Mouse (Mus musculus): Measurements from ENCODE around the gene Stx17. TPM values are rescaled to one million over a fixed set of nuclear protein-coding genes. Genes with fewer than 3 reads are reported as not detected.

Stx17 gene
- polyA plus RNA-seq, 1 experiment from 2014 or later, result 14.5 TPM

GRCm38 (mm10) chr4:48181366-48181765 is 56.7 kb downstream of the Stx17 start:
- no peak overlapping the region for H3K4me3 ChIP-seq (ENCODE audit: low read depth, low read length)
- H3K9ac ChIP-seq (ENCODE audit: low read depth, low read length), result no peak overlapping the region
- H3K27me3 ChIP-seq (ENCODE audit: control insufficient read depth, insufficient read depth, low read depth, low read length), result no peaks in the 10 kb centered on the region
- H3K4me2 ChIP-seq (ENCODE audit: low read depth, low read length), result no peak overlapping the region
- WGBS (ENCODE audit: insufficient replicate concordance), result 81% methylated on average over 6 of the region's 6 CpGs
- no peak for ATAC-seq (ENCODE audit: low read depth)
- peaks cover 5% of the 10 kb centered on the region; the same call in 1 of the 2 replicates for H3K4me1 ChIP-seq (ENCODE audit: control insufficient read depth, low read depth, low read length)
- H3K36me3 ChIP-seq (ENCODE audit: control insufficient read depth, insufficient read depth), result no peaks in the 10 kb centered on the region; the same call in 1 of the 2 replicates
- no peak overlapping the region for H3K27ac ChIP-seq (ENCODE audit: low read length)
- no peaks in the 10 kb centered on the region for H3K9me3 ChIP-seq (replicated peaks; ENCODE audit: control insufficient read depth, low read length)

GRCm38 (mm10) chr4:48182115-48182806 is 57.5 kb downstream of the Stx17 start:
- no peak; the same call in 1 of the 2 replicates for ATAC-seq (ENCODE audit: low read depth)
- WGBS (ENCODE audit: insufficient replicate concordance), result 60% methylated on average over 8 of the region's 8 CpGs
- Histone ChIP-seq H3K27me3 (ENCODE audit: control insufficient read depth, insufficient read depth, low read depth, low read length) (no peaks in the 10 kb centered on the region), H3K4me2 (ENCODE audit: low read depth, low read length) (no peak overlapping the region), H3K27ac (ENCODE audit: low read length) (no peak overlapping the region), H3K4me1 (ENCODE audit: control insufficient read depth, low read depth, low read length) (peaks cover 5% of the 10 kb centered on the region; the same call in 1 of the 2 replicates), H3K36me3 (ENCODE audit: control insufficient read depth, insufficient read depth) (no peaks in the 10 kb centered on the region; the same call in 1 of the 2 replicates), H3K9ac (ENCODE audit: low read depth, low read length) (no peak overlapping the region), H3K9me3 (replicated peaks; ENCODE audit: control insufficient read depth, low read length) (no peaks in the 10 kb centered on the region), H3K4me3 (ENCODE audit: low read depth, low read length) (no peak overlapping the region)

GRCm38 (mm10) chr4:48197925-48198324 is 73.2 kb downstream of the Stx17 start:
- Histone ChIP-seq H3K4me2 (ENCODE audit: low read depth, low read length) (no peak overlapping the region), H3K27me3 (ENCODE audit: control insufficient read depth, insufficient read depth, low read depth, low read length) (no peaks in the 10 kb centered on the region), H3K4me3 (ENCODE audit: low read depth, low read length) (no peak overlapping the region), H3K9ac (ENCODE audit: low read depth, low read length) (no peak overlapping the region), H3K4me1 (ENCODE audit: control insufficient read depth, low read depth, low read length) (no peaks in the 10 kb centered on the region), H3K36me3 (ENCODE audit: control insufficient read depth, insufficient read depth) (peaks cover 2% of the 10 kb centered on the region), H3K9me3 (replicated peaks; ENCODE audit: control insufficient read depth, low read length) (no peaks in the 10 kb centered on the region), H3K27ac (ENCODE audit: low read length) (no peak overlapping the region)
- ATAC-seq (ENCODE audit: low read depth), result no peak
- WGBS (ENCODE audit: insufficient replicate concordance), result 72% methylated on average over 3 of the region's 3 CpGs

GRCm38 (mm10) chr4:48198447-48198846 is 73.7 kb downstream of the Stx17 start:
- peaks cover 2% of the 10 kb centered on the region for H3K36me3 ChIP-seq (ENCODE audit: control insufficient read depth, insufficient read depth)
- no peak overlapping the region for H3K9ac ChIP-seq (ENCODE audit: low read depth, low read length)
- no peaks in the 10 kb centered on the region for H3K9me3 ChIP-seq (replicated peaks; ENCODE audit: control insufficient read depth, low read length)
- H3K27me3 ChIP-seq (ENCODE audit: control insufficient read depth, insufficient read depth, low read depth, low read length), result no peaks in the 10 kb centered on the region
- no peaks in the 10 kb centered on the region for H3K4me1 ChIP-seq (ENCODE audit: control insufficient read depth, low read depth, low read length)
- H3K4me3 ChIP-seq (ENCODE audit: low read depth, low read length), result no peak overlapping the region
- ATAC-seq (ENCODE audit: low read depth), result no peak
- no peak overlapping the region for H3K4me2 ChIP-seq (ENCODE audit: low read depth, low read length)
- 66% methylated on average over 8 of the region's 8 CpGs for WGBS (ENCODE audit: insufficient replicate concordance)
- H3K27ac ChIP-seq (ENCODE audit: low read length), result no peak overlapping the region

- WGBS (ENCODE audit: insufficient replicate concordance), result 72% methylated on average over 4 of the region's 4 CpGs
- no peaks in the 10 kb centered on the region for H3K27me3 ChIP-seq (ENCODE audit: control insufficient read depth, insufficient read depth, low read depth, low read length)
- H3K4me3 ChIP-seq (ENCODE audit: low read depth, low read length), result no peak overlapping the region
- no peak overlapping the region for H3K4me2 ChIP-seq (ENCODE audit: low read depth, low read length)
- H3K27ac ChIP-seq (ENCODE audit: low read length), result no peak overlapping the region
- no peak for ATAC-seq (ENCODE audit: low read depth)
- no peaks in the 10 kb centered on the region for H3K9me3 ChIP-seq (replicated peaks; ENCODE audit: control insufficient read depth, low read length)
- no peaks in the 10 kb centered on the region; the same call in 1 of the 2 replicates for H3K36me3 ChIP-seq (ENCODE audit: control insufficient read depth, insufficient read depth)
- H3K9ac ChIP-seq (ENCODE audit: low read depth, low read length), result no peak overlapping the region
- no peaks in the 10 kb centered on the region for H3K4me1 ChIP-seq (ENCODE audit: control insufficient read depth, low read depth, low read length)
These were observed 78.8 kb downstream of the Stx17 start for GRCm38 (mm10) chr4:48203564-48203963.

- H3K4me3 ChIP-seq (ENCODE audit: low read depth, low read length), result no peak overlapping the region
- H3K36me3 ChIP-seq (ENCODE audit: control insufficient read depth, insufficient read depth), result no peaks in the 10 kb centered on the region
- ATAC-seq (ENCODE audit: low read depth), result peak; percentile 64; the same call in 1 of the 2 replicates
- WGBS (ENCODE audit: insufficient replicate concordance), result 38% methylated on average over 2 of the region's 2 CpGs
- H3K9ac ChIP-seq (ENCODE audit: low read depth, low read length), result no peak overlapping the region
- no peaks in the 10 kb centered on the region for H3K9me3 ChIP-seq (replicated peaks; ENCODE audit: control insufficient read depth, low read length)
- H3K27me3 ChIP-seq (ENCODE audit: control insufficient read depth, insufficient read depth, low read depth, low read length), result no peaks in the 10 kb centered on the region
- no peaks in the 10 kb centered on the region for H3K4me1 ChIP-seq (ENCODE audit: control insufficient read depth, low read depth, low read length)
- H3K4me2 ChIP-seq (ENCODE audit: low read depth, low read length), result no peak overlapping the region
- H3K27ac ChIP-seq (ENCODE audit: low read length), result no peak overlapping the region
These were observed 100.5 kb downstream of the Stx17 start for GRCm38 (mm10) chr4:48225173-48225572.

GRCm38 (mm10) chr4:48225604-48226003 is 100.9 kb downstream of the Stx17 start:
- H3K4me1 ChIP-seq (ENCODE audit: control insufficient read depth, low read depth, low read length), result no peaks in the 10 kb centered on the region
- H3K27me3 ChIP-seq (ENCODE audit: control insufficient read depth, insufficient read depth, low read depth, low read length), result no peaks in the 10 kb centered on the region
- no peak for ATAC-seq (ENCODE audit: low read depth)
- no peak overlapping the region for H3K4me3 ChIP-seq (ENCODE audit: low read depth, low read length)
- 29% methylated on average over 3 of the region's 3 CpGs for WGBS (ENCODE audit: insufficient replicate concordance)
- no peak overlapping the region for H3K4me2 ChIP-seq (ENCODE audit: low read depth, low read length)
- H3K27ac ChIP-seq (ENCODE audit: low read length), result no peak overlapping the region
- H3K9me3 ChIP-seq (replicated peaks; ENCODE audit: control insufficient read depth, low read length), result no peaks in the 10 kb centered on the region
- H3K9ac ChIP-seq (ENCODE audit: low read depth, low read length), result no peak overlapping the region
- no peaks in the 10 kb centered on the region for H3K36me3 ChIP-seq (ENCODE audit: control insufficient read depth, insufficient read depth)

GRCm38 (mm10) chr4:48226800-48227199 is 102.1 kb downstream of the Stx17 start:
- H3K9me3 ChIP-seq (replicated peaks; ENCODE audit: control insufficient read depth, low read length), result no peaks in the 10 kb centered on the region
- no peaks in the 10 kb centered on the region for H3K36me3 ChIP-seq (ENCODE audit: control insufficient read depth, insufficient read depth)
- WGBS (ENCODE audit: insufficient replicate concordance), result 49% methylated on average over 3 of the region's 3 CpGs
- no peak overlapping the region for H3K4me3 ChIP-seq (ENCODE audit: low read depth, low read length)
- H3K4me2 ChIP-seq (ENCODE audit: low read depth, low read length), result no peak overlapping the region
- no peak overlapping the region for H3K9ac ChIP-seq (ENCODE audit: low read depth, low read length)
- no peak overlapping the region for H3K27ac ChIP-seq (ENCODE audit: low read length)
- no peaks in the 10 kb centered on the region for H3K27me3 ChIP-seq (ENCODE audit: control insufficient read depth, insufficient read depth, low read depth, low read length)
- ATAC-seq (ENCODE audit: low read depth), result no peak
- no peaks in the 10 kb centered on the region for H3K4me1 ChIP-seq (ENCODE audit: control insufficient read depth, low read depth, low read length)

Measured in liver, embryonic 16.5 days (tissue).